Comparison of ENCODE assay signal across 10 mouse cellular contexts in genomic region chr2:173027824-173028495, GRCm38 (mm10). TPM values are rescaled to one million over a fixed set of nuclear protein-coding genes. Genes with fewer than 3 reads are reported as not detected.
A peak's percentile ranks its signal among the peaks of the same experiment; 100 is the strongest.
DNase-seq lines count a peak whose midpoint lies in the region; ATAC-seq lines count a peak whose summit lies in the region.
"Had no signal": no experiment of that assay in that cellular context is flagged by ENCODE, and none has a peak within 500 bp of the region (broad histone marks: within the 10 kb centered on the region; RNA-seq: fewer than 3 reads in every experiment).

No protein-coding gene starts in this region.

- H3K4me1 ChIP-seq in heart, embryonic 11.5 days (ENCODE audit: control insufficient read depth, insufficient read depth, low read length), result peaks cover 75% of the 10 kb centered on the region
- peaks cover 100% of the 10 kb centered on the region for H3K4me1 ChIP-seq in liver, embryonic 12.5 days

- no peak for DNase-seq in heart, postnatal 10 days
- DNase-seq in 416B (ENCODE audit: low read depth) (peak; percentile 75), NIH3T3 (ENCODE audit: low read depth) (peak; percentile 71)
- no peak for DNase-seq in urinary bladder, postnatal 10 days (ENCODE audit: low spot score)
- DNase-seq in lung, postnatal 25 days (ENCODE audit: low spot score), result no peak

- H3K4me2 ChIP-seq in heart, embryonic 11.5 days, result peak overlapping the region; percentile 18; the same call in 1 of the 2 replicates
- peak overlapping the region; percentile 91 for H3K4me2 ChIP-seq in liver, embryonic 12.5 days
- H3K4me2 ChIP-seq: neural tube, embryonic 15.5 days had no signal

- WGBS in heart, embryonic 11.5 days (ENCODE audit: insufficient replicate concordance), result 74% methylated on average over 4 of the region's 4 CpGs
- 79% methylated on average over 4 of the region's 4 CpGs for WGBS in liver, embryonic 12.5 days (ENCODE audit: insufficient replicate concordance)

- intact Hi-C loops in heart, postnatal 10 days (cut with DNase I), result loop anchor here (2.0 to 10.0 kb wide), 2 partner anchors 53 to 227 kb away; no protein-coding TSS in a partner anchor

- ATAC-seq in heart, embryonic 11.5 days (replicated peaks; ENCODE audit: insufficient number of reproducible peaks, low FRiP score, low TSS enrichment), result no peak
- no peak for ATAC-seq in liver, embryonic 12.5 days
- no peak for ATAC-seq in frontal cortex, adult (ENCODE audit: low TSS enrichment)

- peak overlapping the region; percentile 39; the same call in 1 of the 2 replicates for H3K9ac ChIP-seq in heart, embryonic 11.5 days (ENCODE audit: low read depth, low read length)
- peak overlapping the region; percentile 97 for H3K9ac ChIP-seq in liver, embryonic 12.5 days
- H3K9ac ChIP-seq: neural tube, embryonic 15.5 days had no signal

- no peaks in the 10 kb centered on the region for H3K9me3 ChIP-seq in heart, embryonic 11.5 days (replicated peaks; ENCODE audit: control insufficient read depth, low read length)
- no peaks in the 10 kb centered on the region for H3K9me3 ChIP-seq in liver, embryonic 12.5 days (replicated peaks)
- H3K9me3 ChIP-seq: neural tube, embryonic 15.5 days had no signal

- H3K36me3 ChIP-seq in heart, embryonic 11.5 days (ENCODE audit: control insufficient read depth, insufficient read depth, low read length), result peaks cover 16% of the 10 kb centered on the region
- H3K36me3 ChIP-seq in liver, embryonic 12.5 days, result peaks cover 100% of the 10 kb centered on the region

- no peak overlapping the region for H3K4me3 ChIP-seq in heart, embryonic 11.5 days (ENCODE audit: low read depth, low read length)
- peak overlapping the region; percentile 98 for H3K4me3 ChIP-seq in liver, embryonic 12.5 days
- H3K4me3 ChIP-seq: neural tube, embryonic 15.5 days had no signal

- no peaks in the 10 kb centered on the region for H3K27me3 ChIP-seq in heart, embryonic 11.5 days (ENCODE audit: control insufficient read depth, insufficient read depth, low read length)
- no peaks in the 10 kb centered on the region for H3K27me3 ChIP-seq in liver, embryonic 12.5 days (replicated peaks)
- H3K27me3 ChIP-seq: neural tube, embryonic 15.5 days had no signal

- H3K27ac ChIP-seq in heart, embryonic 11.5 days (ENCODE audit: low read depth, low read length), result no peak overlapping the region; the same call in 1 of the 2 replicates
- H3K27ac ChIP-seq in liver, embryonic 12.5 days, result peak overlapping the region; percentile 99
- H3K27ac ChIP-seq: neural tube, embryonic 15.5 days had no signal

RNA-seq across cellular contexts. Expression of gene Rbm38, which starts 7.7 kb away (rescaled TPM):
- polyA plus RNA-seq in heart, embryonic 11.5 days (2014; fragmentation: Nextera tagmentation; extraction: Ambion mirVana), result 161 and 169 TPM in 2 replicates
- 100 to 1,000 TPM; 146 to 187 TPM for total RNA-seq in heart, postnatal 10 days (2021)
- 305 and 313 TPM in 2 replicates for polyA plus RNA-seq in liver, embryonic 12.5 days (2016; fragmentation: Nextera tagmentation; extraction: Ambion mirVana)

RNA-seq across cellular contexts. Expression of gene Rae1, which starts 28.0 kb away (rescaled TPM):
- polyA plus RNA-seq in heart, embryonic 11.5 days (2014; fragmentation: Nextera tagmentation; extraction: Ambion mirVana), result 114 and 118 TPM in 2 replicates
- total RNA-seq in heart, postnatal 10 days (2021), result 10 to 100 TPM; 37.7 to 42.8 TPM
- 117 and 119 TPM in 2 replicates for polyA plus RNA-seq in liver, embryonic 12.5 days (2016; fragmentation: Nextera tagmentation; extraction: Ambion mirVana)

RNA-seq across cellular contexts. Expression of gene Spo11, which starts 50.5 kb away (rescaled TPM):
- polyA plus RNA-seq in heart, embryonic 11.5 days (2014; fragmentation: Nextera tagmentation; extraction: Ambion mirVana), result 0.17 and 0.19 TPM in 2 replicates
- not detected for total RNA-seq in heart, postnatal 10 days (2021)
- 0.10 TPM in 1 of 2 replicates, not detected in the other for polyA plus RNA-seq in liver, embryonic 12.5 days (2016; fragmentation: Nextera tagmentation; extraction: Ambion mirVana)
- total RNA-seq: gastrocnemius, adult 8-10 months had no signal

Comparison
In these comparisons a context has a peak if more than half of its experiments do, and no peak if none do; other contexts are left out.
1. DNase-seq: peak in 416B (single experiment) and NIH3T3 (single experiment); none in heart, postnatal 10 days (0 of 2), urinary bladder, postnatal 10 days (single experiment) and lung, postnatal 25 days (single experiment).